Mouse (Mus musculus) intestine, embryonic 16.5 days (tissue): ENCODE measurements around the gene Kcnj2. TPM values are rescaled to one million over a fixed set of nuclear protein-coding genes. Genes with fewer than 3 reads are reported as not detected.

Experiments
- ATAC-seq: fragments of 200-750 bp; cut with Nextera tagmentation; 2 replicates; pipeline ENCODE4 v1.8.0; 2017; ENCODE audit warnings: moderate TSS enrichment, moderate library complexity
- H3K27ac ChIP-seq: fragments of 300-500 bp; sonication (generic); 2 replicates; pipeline ENCODE4 v1.5.1; 2014; ENCODE audit warnings: mild to moderate bottlenecking, low read length
- H3K27me3 ChIP-seq: fragments of 300-500 bp; sonication (generic); replicated peaks from 2 replicates; pipeline ENCODE4 v1.6.1; 2014; ENCODE audit warnings: low read length, control low read depth, mixed read lengths; ENCODE audit not compliant: control insufficient read depth, insufficient read depth
- H3K36me3 ChIP-seq: fragments of 300-500 bp; sonication (generic); 2 replicates; pipeline ENCODE4 v1.6.1; 2014; ENCODE audit warnings: low read length, control low read depth; ENCODE audit not compliant: control insufficient read depth, insufficient read depth
- H3K4me1 ChIP-seq: fragments of 300-500 bp; sonication (generic); 2 replicates; pipeline ENCODE4 v1.6.1; 2014; ENCODE audit warnings: low read length, control low read depth, mixed read lengths; ENCODE audit not compliant: control insufficient read depth, insufficient read depth
- H3K4me2 ChIP-seq: fragments of 300-500 bp; sonication (generic); 2 replicates; pipeline ENCODE4 v1.6.1; 2014; ENCODE audit warnings: low read depth, low read length, control low read depth
- H3K4me3 ChIP-seq: fragments of 300-500 bp; sonication (generic); 2 replicates; pipeline ENCODE4 v1.5.1; 2014; ENCODE audit warnings: mild to moderate bottlenecking, low read length
- H3K9ac ChIP-seq: fragments of 300-500 bp; sonication (generic); 2 replicates; pipeline ENCODE4 v1.6.1; 2014; ENCODE audit warnings: low read depth, low read length
- H3K9me3 ChIP-seq: fragments of 300-500 bp; sonication (generic); 2 replicates; pipeline ENCODE4 v1.6.1; 2016; ENCODE audit warnings: low read length, control low read depth; ENCODE audit not compliant: control insufficient read depth
- WGBS: fragments of 180-500 bp; shearing (Covaris S2); extraction: QIAGEN DNeasy Blood & Tissue Kit; methylation state at CpG from one replicate; pipeline ENCODE4 v1.1.7; 2014; 5-methylcytosine and 5-hydroxymethylcytosine counted together
- polyA plus RNA-seq: library from polyadenylated mRNA; unstranded; fragments of >200 nt; fragmentation: Nextera tagmentation; extraction: Ambion mirVana; gene quantifications from 2 replicates; pipeline ENCODE4 v1.2.1, GENCODE M21; 2015

Kcnj2 gene
- polyA plus RNA-seq, 1 experiment from 2014 or later: 1.5 TPM

DNA sequence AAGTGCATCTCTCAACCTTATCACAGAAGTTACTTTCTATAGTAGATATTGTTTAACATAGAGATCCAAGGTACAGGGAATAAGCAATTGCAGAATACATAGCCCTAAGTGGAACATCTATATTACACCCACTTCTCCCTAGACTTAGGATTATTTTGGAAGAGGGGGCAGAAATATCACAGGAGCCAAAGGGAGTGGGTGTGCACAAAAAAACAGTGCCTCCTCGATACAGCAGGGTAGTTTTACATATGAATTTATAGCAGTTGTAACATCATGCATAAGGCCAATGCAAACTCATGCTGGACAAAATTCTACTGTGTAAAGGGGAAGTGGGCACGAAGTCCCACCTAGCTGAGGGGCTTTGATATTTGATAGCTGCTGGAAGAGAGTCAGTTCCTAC lies 38.5 kb downstream of the Kcnj2 start:
- no peaks in the 10 kb centered on the region for H3K27me3 ChIP-seq
- H3K9ac ChIP-seq: no peak overlapping the region
- no peak overlapping the region for H3K4me2 ChIP-seq
- no peaks in the 10 kb centered on the region for H3K36me3 ChIP-seq
- no peaks in the 10 kb centered on the region for H3K4me1 ChIP-seq
- no peak overlapping the region for H3K27ac ChIP-seq
- ATAC-seq: no peak
- H3K9me3 ChIP-seq: no peaks in the 10 kb centered on the region
- no peak overlapping the region for H3K4me3 ChIP-seq
- 84% methylated on average over 2 of the region's 2 CpGs for WGBS

DNA sequence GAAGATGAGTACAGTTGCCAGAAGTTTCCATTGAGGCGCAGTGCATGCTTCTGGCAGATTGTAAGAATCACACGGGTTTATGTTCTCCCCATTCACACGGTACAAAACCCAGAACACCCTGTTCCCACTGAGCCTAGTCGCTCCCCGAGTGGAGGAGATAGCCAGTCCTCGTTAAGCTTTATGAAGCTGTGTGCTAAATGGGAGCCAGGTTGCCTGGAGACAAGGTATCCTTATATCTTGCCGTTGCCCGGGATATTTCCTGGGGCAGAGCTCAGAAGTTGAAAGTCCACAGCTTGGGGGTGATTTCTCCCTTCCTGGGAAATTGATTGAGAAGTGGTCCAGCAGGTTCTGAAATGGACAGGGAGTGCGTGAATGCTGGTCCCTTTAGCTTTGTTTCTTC lies 42.2 kb downstream of the Kcnj2 start:
- WGBS: 51% methylated on average over 9 of the region's 9 CpGs
- ATAC-seq: peak; percentile 93
- Histone ChIP-seq H3K9ac (no peak overlapping the region), H3K4me1 (no peaks in the 10 kb centered on the region), H3K27me3 (no peaks in the 10 kb centered on the region), H3K4me3 (no peak overlapping the region), H3K27ac (no peak overlapping the region), H3K9me3 (no peaks in the 10 kb centered on the region), H3K36me3 (no peaks in the 10 kb centered on the region), H3K4me2 (no peak overlapping the region)

DNA sequence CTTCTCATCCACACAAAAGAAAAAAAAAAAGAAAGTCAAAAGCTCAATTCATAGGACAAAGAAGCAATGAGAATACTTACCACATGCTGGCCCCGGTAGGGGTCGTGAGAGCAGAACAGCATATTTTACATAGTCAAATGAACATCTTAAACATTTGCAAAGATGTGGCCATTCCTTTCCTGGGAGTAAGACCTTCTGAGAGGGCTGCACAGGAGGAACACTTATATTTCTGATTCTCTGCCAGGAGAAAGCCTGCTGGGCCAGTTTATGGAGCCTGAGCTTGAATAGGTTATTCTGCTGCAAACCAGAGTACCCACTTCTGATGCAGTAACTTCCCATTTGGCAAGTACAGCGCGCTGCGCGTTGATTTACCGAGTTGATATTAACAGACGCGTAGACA lies 55.5 kb downstream of the Kcnj2 start:
- ATAC-seq: no peak
- H3K27ac ChIP-seq: no peak overlapping the region

DNA sequence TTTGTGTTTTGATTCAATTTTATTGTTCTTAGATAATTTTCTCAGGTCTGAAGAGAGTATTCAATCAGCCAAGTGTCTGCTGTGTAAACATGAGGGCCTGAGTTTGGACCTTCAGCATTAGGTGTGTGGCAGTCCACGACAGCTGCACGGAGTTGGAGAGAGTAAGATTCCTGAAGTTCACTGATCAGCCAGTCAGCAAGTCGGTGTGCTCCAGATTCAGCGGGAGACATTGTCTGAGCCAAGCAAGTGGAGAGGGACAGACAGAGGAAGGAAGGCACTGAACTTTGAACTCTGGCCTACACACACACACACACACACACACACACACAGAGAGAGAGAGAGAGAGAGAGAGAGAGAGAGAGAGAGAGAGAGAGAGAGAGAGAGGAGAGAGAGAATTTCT lies 57.4 kb downstream of the Kcnj2 start:
- no peak overlapping the region for H3K4me2 ChIP-seq
- H3K9ac ChIP-seq: no peak overlapping the region
- 29% methylated on average over 4 of the region's 4 CpGs for WGBS
- H3K27ac ChIP-seq: no peak overlapping the region
- H3K27me3 ChIP-seq: no peaks in the 10 kb centered on the region
- no peak overlapping the region for H3K4me3 ChIP-seq
- H3K9me3 ChIP-seq: no peaks in the 10 kb centered on the region
- H3K36me3 ChIP-seq: no peaks in the 10 kb centered on the region
- no peaks in the 10 kb centered on the region for H3K4me1 ChIP-seq
- peak; percentile 66 for ATAC-seq

More for the DNA sequence above, 55.5 kb downstream of the Kcnj2 start:
- Histone ChIP-seq H3K4me3 (no peak overlapping the region), H3K9me3 (no peaks in the 10 kb centered on the region), H3K9ac (no peak overlapping the region), H3K36me3 (no peaks in the 10 kb centered on the region), H3K27me3 (no peaks in the 10 kb centered on the region), H3K4me2 (no peak overlapping the region), H3K4me1 (no peaks in the 10 kb centered on the region)
- 80% methylated on average over 9 of the region's 9 CpGs for WGBS

DNA sequence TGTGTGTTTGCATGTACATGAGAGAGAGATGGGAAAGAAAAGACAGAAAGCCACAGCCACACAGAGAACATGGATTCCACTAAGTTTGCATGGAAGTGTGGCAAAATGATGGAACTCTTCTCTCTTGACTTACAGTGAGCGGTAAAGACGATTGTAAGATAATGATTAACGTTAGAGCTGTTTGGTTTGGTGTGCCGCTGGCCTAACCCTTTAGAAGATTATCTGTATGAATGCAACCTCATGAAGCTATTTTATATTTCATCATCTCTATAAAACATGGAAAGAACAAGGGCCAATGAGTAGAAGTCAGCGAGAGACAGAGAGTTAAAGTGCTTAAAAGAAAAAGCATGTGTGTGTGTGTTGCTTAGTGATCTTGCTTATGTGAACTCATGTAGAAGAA lies 60.0 kb downstream of the Kcnj2 start:
- Histone ChIP-seq H3K9me3 (no peaks in the 10 kb centered on the region), H3K36me3 (no peaks in the 10 kb centered on the region), H3K4me3 (no peak overlapping the region), H3K27me3 (no peaks in the 10 kb centered on the region), H3K9ac (no peak overlapping the region), H3K4me1 (no peaks in the 10 kb centered on the region), H3K4me2 (no peak overlapping the region), H3K27ac (no peak overlapping the region)
- WGBS: 63% methylated on average over 5 of the region's 5 CpGs
- peak; percentile 76 for ATAC-seq

Other genes with a start within 250 kb of the Kcnj2 start
- gene Kcnj16, start 98.1 kb upstream of the Kcnj2 start, polyA plus RNA-seq: 0.20 and 0.33 TPM in 2 replicates